Mouse (Mus musculus) CH12.LX (cell line): ENCODE measurements at regions not wholly inside any gene's neighbourhood (a gene's known extent, or its start where the extent isn't known, plus 50 kb on each side); places are given as distances from the start of the nearest gene placed in this dataset.

ENCODE experiments used
- DNase-seq: peaks from one replicate; pipeline ENCODE4 v3.0.0-alpha.2; 2013; ENCODE audit errors: extremely low read depth
- H3K27ac ChIP-seq: 2 replicates; pipeline ENCODE4 v1.5.1; 2012; ENCODE audit warnings: low read depth, mild to moderate bottlenecking, control low read depth, moderate library complexity; ENCODE audit not compliant: insufficient read depth
- H3K27me3 ChIP-seq: replicated peaks from 2 replicates; pipeline ENCODE3; 2012; ENCODE audit warnings: inconsistent platforms
- H3K36me3 ChIP-seq, 2 experiments: replicated peaks in 1 of 2; 2 replicates each; pipeline versions ENCODE3 to v1.6.1; 2012; ENCODE audit warnings: inconsistent platforms in 1 of 2, low read length in 1 of 2, mild to moderate bottlenecking in 1 of 2, mixed read lengths in 1 of 2, moderate library complexity in 1 of 2; ENCODE audit not compliant: control insufficient read depth in 1 of 2, insufficient read depth in 1 of 2
- H3K4me1 ChIP-seq, 2 experiments: 2 replicates each; pipeline ENCODE4 v1.6.1; 2012; ENCODE audit warnings: inconsistent platforms in 1 of 2, moderate library complexity in 1 of 2; ENCODE audit not compliant: insufficient read depth in 2 of 2, control insufficient read depth in 1 of 2
- H3K4me2 ChIP-seq: 2 replicates; pipeline ENCODE4 v1.6.1; 2012; ENCODE audit warnings: low read depth, mild to moderate bottlenecking, control low read depth; ENCODE audit not compliant: poor library complexity, insufficient read depth, severe bottlenecking
- H3K4me3 ChIP-seq, 3 experiments: fragments of 150-350 bp in 1 of 3; sonication (generic) in 1 of 3; replicated peaks in 1 of 3; 2 replicates each; pipeline versions ENCODE3 to v1.5.1; 2011 to 2012; ENCODE audit warnings: low read depth in 2 of 3, low read length in 2 of 3, mild to moderate bottlenecking in 2 of 3, moderate library complexity in 2 of 3, control low read depth in 1 of 3, improper control_type of control experiment in 1 of 3, inconsistent platforms in 1 of 3, mixed read lengths in 1 of 3; ENCODE audit not compliant: poor library complexity in 1 of 3
- H3K79me2 ChIP-seq: replicated peaks from 2 replicates; pipeline ENCODE4 v1.6.1; 2012; ENCODE audit warnings: mild to moderate bottlenecking, moderate library complexity; ENCODE audit not compliant: control insufficient read depth, poor library complexity, insufficient read depth, severe bottlenecking; ENCODE audit errors: extremely low read depth
- H3K9ac ChIP-seq: 2 replicates; pipeline ENCODE4 v1.6.1; 2012; ENCODE audit warnings: low read depth, mild to moderate bottlenecking, control low read depth, moderate library complexity; ENCODE audit not compliant: insufficient read depth
- H3K9me3 ChIP-seq: replicated peaks from 2 replicates; pipeline ENCODE3; 2012; ENCODE audit warnings: low read length, inconsistent platforms, mixed read lengths
- BHLHE40 ChIP-seq: IDR thresholded peaks from 2 replicates; pipeline ENCODE4 v1.6.1; 2011; ENCODE audit warnings: mild to moderate bottlenecking, low read depth, low read length, improper control_type of control experiment
- CHD1 ChIP-seq: IDR thresholded peaks from 2 replicates; pipeline ENCODE4 v1.6.1; 2012; ENCODE audit warnings: low read depth, low read length, improper control_type of control experiment, inconsistent platforms
- CHD2 ChIP-seq: IDR thresholded peaks from 2 replicates; pipeline ENCODE4 v1.6.1; 2011; ENCODE audit warnings: low read length, improper control_type of control experiment
- E2F4 ChIP-seq: IDR thresholded peaks from 2 replicates; pipeline ENCODE4 v1.6.1; 2011; ENCODE audit warnings: low read depth, low read length, improper control_type of control experiment; ENCODE audit not compliant: insufficient replicate concordance
- EP300 ChIP-seq: IDR thresholded peaks from 2 replicates; pipeline ENCODE4 v1.6.1; 2011; ENCODE audit warnings: low read length, improper control_type of control experiment
- ETS1 ChIP-seq: conservative IDR thresholded peaks from 2 replicates; pipeline ENCODE4 v1.6.1; 2012; ENCODE audit warnings: low read depth, mild to moderate bottlenecking, inconsistent platforms, low read length, improper control_type of control experiment, moderate library complexity
- IRF4 ChIP-seq: IDR thresholded peaks from 2 replicates; pipeline ENCODE4 v1.6.1; 2014; ENCODE audit warnings: low read depth, mild to moderate bottlenecking, inconsistent platforms, low read length, improper control_type of control experiment
- JUND ChIP-seq: conservative IDR thresholded peaks from 2 replicates; pipeline ENCODE4 v1.6.1; 2011; ENCODE audit warnings: low read depth, low read length, improper control_type of control experiment
- KAT2A ChIP-seq: IDR thresholded peaks from 2 replicates; pipeline ENCODE4 v1.6.1; 2012; ENCODE audit warnings: low read length, improper control_type of control experiment, inconsistent platforms; ENCODE audit not compliant: insufficient replicate concordance
- MAFK ChIP-seq: IDR thresholded peaks from 2 replicates; pipeline ENCODE4 v1.6.1; 2011; ENCODE audit warnings: low read length, improper control_type of control experiment; ENCODE audit not compliant: insufficient replicate concordance
- MAX ChIP-seq: IDR thresholded peaks from 2 replicates; pipeline ENCODE4 v1.6.1; 2011; ENCODE audit warnings: low read length, improper control_type of control experiment
- NELFE ChIP-seq: IDR thresholded peaks from 2 replicates; pipeline ENCODE4 v1.6.1; 2011; ENCODE audit warnings: low read depth, low read length, improper control_type of control experiment
- NRF1 ChIP-seq: IDR thresholded peaks from 2 replicates; pipeline ENCODE4 v1.6.1; 2014; ENCODE audit warnings: low read depth, mild to moderate bottlenecking, inconsistent platforms, low read length, improper control_type of control experiment, moderate library complexity
- POLR2A ChIP-seq: IDR thresholded peaks from 2 replicates; pipeline ENCODE4 v1.6.1; 2011; ENCODE audit warnings: low read depth, mild to moderate bottlenecking, improper control_type of control experiment, low read length
- POLR2AphosphoS2 ChIP-seq: IDR thresholded peaks from 2 replicates; pipeline ENCODE4 v1.6.1; 2011; ENCODE audit warnings: low read depth, low read length, improper control_type of control experiment
- RAD21 ChIP-seq: IDR thresholded peaks from 2 replicates; pipeline ENCODE4 v1.6.1; 2011; ENCODE audit warnings: low read depth, mild to moderate bottlenecking, low read length, improper control_type of control experiment, moderate library complexity
- SMC3 ChIP-seq: IDR thresholded peaks from 2 replicates; pipeline ENCODE4 v1.6.1; 2011; ENCODE audit warnings: low read depth, low read length, improper control_type of control experiment
- TCF12 ChIP-seq: IDR thresholded peaks from 2 replicates; pipeline ENCODE4 v1.6.1; 2014; ENCODE audit warnings: low read depth, mild to moderate bottlenecking, inconsistent platforms, low read length, improper control_type of control experiment
- UBTF ChIP-seq: IDR thresholded peaks from 2 replicates; pipeline ENCODE4 v1.6.1; 2012; ENCODE audit warnings: low read depth, mild to moderate bottlenecking, inconsistent platforms, low read length, improper control_type of control experiment, moderate library complexity
- USF2 ChIP-seq: conservative IDR thresholded peaks from 2 replicates; pipeline ENCODE4 v1.6.1; 2011; ENCODE audit warnings: low read depth, low read length, improper control_type of control experiment
- ZC3H11A ChIP-seq: IDR thresholded peaks from 2 replicates; pipeline ENCODE4 v1.6.1; 2012; ENCODE audit warnings: low read depth, mild to moderate bottlenecking, inconsistent platforms, low read length, improper control_type of control experiment
- ZKSCAN1 ChIP-seq: IDR thresholded peaks from 2 replicates; pipeline ENCODE4 v1.6.1; 2012; ENCODE audit warnings: low read depth, inconsistent platforms, low read length, improper control_type of control experiment, borderline replicate concordance
- ZMIZ1 ChIP-seq: IDR thresholded peaks from 2 replicates; pipeline ENCODE4 v1.6.1; 2012; ENCODE audit warnings: low read depth, mild to moderate bottlenecking, inconsistent platforms, low read length, improper control_type of control experiment
- ZNF384 ChIP-seq: IDR thresholded peaks from 2 replicates; pipeline ENCODE4 v1.6.1; 2012; ENCODE audit warnings: low read depth, low read length, improper control_type of control experiment, inconsistent platforms
- dilution Hi-C: fragments of 300-500 bp; cut with MboI; formaldehyde crosslinking; loops from 2 replicates; pipeline ENCODE4 v1.14.3; 2020; ENCODE audit warnings: low sequenced_read_pairs; ENCODE audit not compliant: extremely low pct_unique_long_range_greater_than_20kb, extremely low pct_ligation_motif_present
- in situ Hi-C: fragments of 300-500 bp; cut with MboI; formaldehyde crosslinking; loops from 3 replicates; pipeline ENCODE4 v1.14.3; 2019; ENCODE audit warnings: low sequenced_read_pairs, low pct_ligation_motif_present, low pct_unique_long_range_greater_than_20kb, mixed read lengths

DNA sequence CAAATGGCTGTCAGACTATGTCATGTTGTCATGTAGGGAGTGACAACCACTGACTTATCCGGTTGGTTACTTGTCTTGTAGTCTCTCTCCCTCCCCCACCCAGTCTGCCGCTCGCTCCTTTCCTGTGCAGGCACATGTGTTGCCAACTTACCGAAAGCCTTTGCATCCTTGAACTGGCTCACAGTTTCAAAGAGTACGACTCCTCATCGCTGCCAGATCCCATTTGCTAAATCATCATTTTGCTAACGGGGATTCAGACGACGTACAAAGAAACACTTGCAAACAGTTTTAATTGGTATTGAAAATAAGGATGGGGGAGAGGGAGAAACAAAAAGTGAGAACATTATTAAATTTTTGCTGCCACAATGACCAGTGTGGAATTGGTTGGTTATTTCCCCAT, 582.7 kb downstream of the Vrk1 start:
- no peak overlapping the region for H3K4me3 ChIP-seq
- no peak for TF ChIP-seq BHLHE40
- TF ChIP-seq, all 38 proteins: peak for 0
- Histone ChIP-seq H3K4me1 (no peaks in the 10 kb centered on the region), H3K9me3 (peaks cover 90% of the 10 kb centered on the region), H3K9ac (no peak overlapping the region), H3K79me2 (no peaks in the 10 kb centered on the region), H3K27me3 (no peaks in the 10 kb centered on the region), H3K27ac (no peak overlapping the region), H3K4me2 (no peak overlapping the region), H3K36me3 (no peaks in the 10 kb centered on the region)
- dilution Hi-C loops (no loop called here), in situ Hi-C loops (no loop called here)
- no peak for DNase-seq

DNA sequence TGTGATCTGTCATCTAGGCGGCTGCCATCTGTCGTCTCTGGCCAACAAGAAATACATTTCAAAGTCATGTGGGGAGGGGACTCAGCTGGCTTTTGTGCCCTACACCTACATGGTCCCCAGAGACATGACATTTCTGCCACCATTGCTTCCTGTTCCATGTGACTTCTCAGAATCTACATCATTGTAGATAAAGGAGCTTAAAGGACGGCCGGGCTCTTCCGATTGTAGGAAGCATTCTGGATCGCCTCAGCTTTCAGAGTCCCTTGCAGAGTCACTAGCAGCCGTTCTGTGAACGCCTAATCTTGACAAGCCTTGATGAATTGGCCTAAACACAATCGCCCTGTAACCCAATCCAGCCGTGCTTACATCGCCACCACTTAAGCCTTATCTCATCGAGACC, 587.6 kb downstream of the Vrk1 start:
- H3K4me2 ChIP-seq = no peak overlapping the region
- in situ Hi-C loops = no loop called here
- dilution Hi-C loops = no loop called here

DNA sequence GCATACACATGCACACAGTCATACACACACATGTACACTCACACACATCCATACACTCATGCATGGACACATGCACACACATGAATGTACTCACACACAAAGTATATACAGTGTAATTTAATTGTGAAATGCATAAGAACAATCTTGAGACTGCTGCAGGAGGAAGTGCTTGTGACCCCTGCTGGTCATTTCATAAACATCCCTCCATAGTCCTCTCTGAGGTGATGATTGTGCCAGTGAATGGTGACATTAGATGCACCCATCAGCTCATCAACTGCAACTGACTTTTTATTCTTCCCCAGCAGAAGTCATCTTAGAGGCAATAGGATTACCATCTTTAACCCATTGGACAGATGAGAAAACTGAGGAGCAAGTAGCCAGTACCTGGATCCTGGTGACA, 597.2 kb downstream of the Vrk1 start:
- no peak for DNase-seq
- Histone ChIP-seq H3K27ac (no peak overlapping the region), H3K4me3 (no peak overlapping the region), H3K4me1 (no peaks in the 10 kb centered on the region), H3K79me2 (no peaks in the 10 kb centered on the region), H3K27me3 (no peaks in the 10 kb centered on the region), H3K4me2 (no peak overlapping the region), H3K9me3 (peaks cover 83% of the 10 kb centered on the region), H3K9ac (no peak overlapping the region), H3K36me3 (no peaks in the 10 kb centered on the region)
- TF ChIP-seq SMC3 = no peak
- no peak for TF ChIP-seq KAT2A
- no peak for TF ChIP-seq ZC3H11A
- no peak for TF ChIP-seq TCF12
- no peak for TF ChIP-seq E2F4
- TF ChIP-seq USF2 = no peak
- TF ChIP-seq MAX = no peak
- no peak for TF ChIP-seq CHD1
- TF ChIP-seq RAD21 = no peak
- TF ChIP-seq CHD2 = no peak
- no peak for TF ChIP-seq UBTF
- no peak for TF ChIP-seq ZMIZ1
- TF ChIP-seq JUND = no peak
- TF ChIP-seq NRF1 = no peak
- no peak for TF ChIP-seq POLR2AphosphoS2
- TF ChIP-seq ZNF384 = no peak
- no peak for TF ChIP-seq NELFE
- in situ Hi-C loops = no loop called here
- dilution Hi-C loops = no loop called here

More for the DNA sequence above, 587.6 kb downstream of the Vrk1 start:
- Histone ChIP-seq H3K9ac (no peak overlapping the region), H3K27me3 (no peaks in the 10 kb centered on the region), H3K27ac (no peak overlapping the region), H3K36me3 (no peaks in the 10 kb centered on the region), H3K9me3 (peaks cover 80% of the 10 kb centered on the region), H3K79me2 (no peaks in the 10 kb centered on the region), H3K4me3 (no peak overlapping the region), H3K4me1 (no peaks in the 10 kb centered on the region)
- no peak for DNase-seq
- TF ChIP-seq ETS1 (no peak), BHLHE40 (no peak), ZKSCAN1 (no peak), POLR2A (no peak), ZMIZ1 (no peak), MAFK (no peak), USF2 (no peak), CHD2 (no peak), JUND (no peak), RAD21 (no peak), POLR2AphosphoS2 (no peak), EP300 (no peak), IRF4 (no peak)
